Mouse (Mus musculus) adipocyte (in vitro differentiated cells): ENCODE data around the gene Phf20.

Experiments used
- DNase-seq: peaks from one replicate; pipeline ENCODE4 v3.0.0-alpha.2; 2016; ENCODE audit warnings: low spot score

Phf20 gene

DNA sequence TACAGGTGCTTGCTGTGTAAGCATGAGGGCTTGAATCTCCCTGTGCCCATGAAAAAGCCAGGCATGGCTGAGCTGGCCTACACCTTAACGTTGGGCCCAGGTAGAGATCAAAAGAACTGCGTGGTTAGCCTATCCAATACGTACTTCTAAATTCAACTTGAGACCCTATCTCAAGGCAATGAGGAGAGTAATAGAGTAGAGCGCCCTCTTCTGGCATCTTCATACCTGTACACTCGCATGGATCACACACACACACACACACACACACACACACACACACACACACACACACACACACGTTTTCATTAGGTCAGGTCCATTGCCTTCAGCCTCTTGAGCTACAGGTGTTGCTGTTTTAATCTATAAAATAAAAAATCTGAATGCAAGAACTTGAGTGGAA, 118.5 kb downstream of the Phf20 start:
- DNase-seq, result no peak

DNA sequence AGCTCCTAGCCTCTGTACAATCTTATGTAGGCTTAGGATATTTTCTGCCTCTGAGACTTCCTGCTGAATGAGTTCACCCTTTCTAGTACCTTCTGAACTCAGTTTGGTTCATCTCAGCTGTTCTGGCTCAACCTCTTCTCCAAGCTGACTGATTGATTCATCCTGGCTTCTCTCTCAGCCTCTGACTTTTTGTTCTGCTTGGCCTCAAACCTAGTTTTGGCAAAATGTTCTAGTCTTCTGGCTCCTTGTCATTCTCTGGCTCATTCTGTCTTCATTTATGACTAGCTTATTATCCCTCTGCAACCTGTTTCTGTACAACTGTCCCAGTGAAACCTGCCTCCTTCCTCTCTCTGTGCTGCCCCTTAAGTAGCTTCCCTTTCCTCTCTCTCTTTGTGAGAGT, 122.2 kb downstream of the Phf20 start:
- peak; percentile 69 for DNase-seq

DNA sequence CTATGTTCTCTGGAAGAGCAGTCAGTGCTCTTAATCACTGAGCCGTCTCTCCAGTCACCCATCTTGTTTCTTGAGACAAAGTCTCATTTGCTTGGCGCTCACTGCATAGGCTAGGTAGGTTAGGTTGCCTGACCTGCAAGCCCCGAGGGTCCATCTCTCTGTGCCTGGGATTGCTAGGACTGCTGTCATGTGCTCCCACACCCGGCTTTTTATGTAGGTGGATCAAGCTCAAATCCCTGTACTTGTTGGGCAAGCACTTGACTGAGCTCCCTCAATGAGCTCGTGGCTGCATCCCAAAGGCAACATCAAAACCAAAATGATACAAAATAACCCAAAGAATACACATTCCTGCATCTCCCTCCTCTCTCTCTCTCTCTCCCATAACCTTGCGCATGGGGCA, 125.3 kb downstream of the Phf20 start:
- DNase-seq, result no peak

DNA sequence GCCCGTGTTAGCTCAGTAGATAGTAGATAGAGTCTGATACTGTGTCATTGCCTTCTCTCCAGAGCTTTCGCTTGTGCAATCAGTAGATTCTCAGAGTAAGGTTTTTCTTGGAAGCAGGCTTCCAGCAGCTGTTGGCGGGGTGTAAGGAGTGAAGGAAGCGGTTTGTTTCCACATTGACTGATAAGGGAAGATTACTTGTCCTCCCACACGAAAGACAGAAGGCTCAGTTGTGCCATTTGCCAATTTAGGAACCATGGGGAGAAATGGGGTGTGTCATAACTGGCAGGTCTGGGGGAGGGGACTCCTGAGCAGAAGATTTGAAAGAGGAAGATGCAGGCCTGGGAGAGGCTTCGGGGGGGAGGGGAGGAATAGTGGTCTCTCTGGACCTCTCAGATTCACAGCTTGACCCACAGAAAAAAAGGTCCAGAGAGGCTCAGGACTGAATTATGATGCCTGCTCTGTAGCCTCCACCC, 127.9 kb downstream of the Phf20 start:
- DNase-seq, result peak; percentile 70

DNA sequence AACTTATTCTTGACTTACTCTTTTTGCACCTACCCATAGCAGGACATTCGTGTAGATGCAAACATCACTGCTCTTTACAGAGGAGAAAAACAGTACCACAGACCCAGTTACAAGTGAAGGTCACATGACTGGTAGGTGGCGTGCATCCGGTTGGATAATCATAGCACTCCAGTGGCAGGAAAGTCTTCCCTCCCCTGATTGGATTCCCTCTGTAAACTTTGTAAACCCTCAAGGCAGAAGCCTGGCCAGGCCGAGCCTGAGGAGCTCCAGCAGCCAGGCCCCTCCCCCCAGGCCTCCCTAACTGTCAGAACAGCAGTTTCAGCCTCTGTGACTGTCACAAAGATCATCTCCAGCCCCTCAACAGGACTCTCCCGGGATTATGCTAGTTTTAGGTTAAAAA, 128.4 kb downstream of the Phf20 start:
- peak; percentile 81 for DNase-seq

DNA sequence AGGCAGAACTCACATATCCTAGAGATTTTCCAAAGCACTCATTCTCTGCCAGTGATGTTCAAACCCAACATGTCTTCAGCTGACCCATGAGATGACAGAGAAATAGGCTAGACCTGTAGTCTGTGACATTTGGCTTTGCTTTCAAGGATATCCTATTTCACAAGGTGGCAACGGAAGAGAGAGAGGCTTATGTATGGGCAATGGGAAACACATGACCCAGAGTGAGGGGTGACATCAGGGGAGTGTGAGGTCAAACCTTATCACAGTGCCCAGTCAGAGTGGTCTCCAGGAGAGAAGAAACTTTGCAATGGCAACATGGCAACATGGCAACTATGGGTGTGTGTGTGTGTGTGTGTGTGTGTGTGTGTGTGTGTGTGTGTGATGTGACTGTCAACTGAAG, 134.4 kb downstream of the Phf20 start:
- DNase-seq, result no peak

DNA sequence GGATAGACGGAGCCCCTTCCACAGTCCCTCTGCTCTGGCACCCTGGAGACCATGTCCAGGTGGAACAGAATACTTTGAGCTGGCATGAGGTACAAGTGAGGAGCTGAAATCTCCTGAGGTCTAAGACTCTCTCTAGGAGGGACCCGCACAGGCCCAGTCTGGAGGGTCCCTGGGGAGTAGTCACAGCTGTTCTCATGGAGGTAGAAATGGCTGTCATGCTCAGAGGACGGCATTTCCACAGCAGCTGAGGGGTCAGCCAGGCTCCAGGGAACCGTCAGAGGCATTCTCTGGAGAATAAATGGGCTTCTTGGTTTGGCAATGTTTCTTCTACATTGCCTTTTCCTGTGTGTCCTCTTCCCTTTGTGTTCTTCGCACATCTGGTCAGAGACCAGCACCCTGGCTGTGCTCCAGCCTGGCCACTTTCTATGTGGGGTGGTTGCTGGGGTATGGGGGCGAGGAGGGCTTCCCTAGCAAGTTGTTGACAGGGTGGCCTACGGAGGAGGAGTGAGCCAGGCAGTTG, 135.2 kb downstream of the Phf20 start:
- DNase-seq, result peak; percentile 26

DNA sequence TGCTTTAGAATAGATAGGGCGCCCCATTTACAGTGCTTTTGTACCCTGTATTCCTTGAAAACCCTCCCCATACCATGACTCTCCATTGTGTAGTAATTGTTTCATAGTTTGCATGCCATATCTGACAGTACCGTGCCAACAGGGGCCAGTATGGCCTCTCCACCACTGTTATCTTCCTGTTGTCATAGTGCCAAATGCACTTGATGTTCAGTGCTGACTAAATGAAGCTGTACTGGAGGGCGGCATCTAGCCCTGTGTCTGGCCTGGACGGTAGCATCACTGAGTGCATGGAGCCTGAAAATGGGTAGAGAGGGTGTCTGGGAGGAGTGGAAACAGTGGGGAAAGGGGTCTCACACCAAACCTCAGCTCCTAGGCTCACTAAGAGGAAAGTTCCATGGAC, 143.8 kb downstream of the Phf20 start:
- DNase-seq, result no peak

DNA sequence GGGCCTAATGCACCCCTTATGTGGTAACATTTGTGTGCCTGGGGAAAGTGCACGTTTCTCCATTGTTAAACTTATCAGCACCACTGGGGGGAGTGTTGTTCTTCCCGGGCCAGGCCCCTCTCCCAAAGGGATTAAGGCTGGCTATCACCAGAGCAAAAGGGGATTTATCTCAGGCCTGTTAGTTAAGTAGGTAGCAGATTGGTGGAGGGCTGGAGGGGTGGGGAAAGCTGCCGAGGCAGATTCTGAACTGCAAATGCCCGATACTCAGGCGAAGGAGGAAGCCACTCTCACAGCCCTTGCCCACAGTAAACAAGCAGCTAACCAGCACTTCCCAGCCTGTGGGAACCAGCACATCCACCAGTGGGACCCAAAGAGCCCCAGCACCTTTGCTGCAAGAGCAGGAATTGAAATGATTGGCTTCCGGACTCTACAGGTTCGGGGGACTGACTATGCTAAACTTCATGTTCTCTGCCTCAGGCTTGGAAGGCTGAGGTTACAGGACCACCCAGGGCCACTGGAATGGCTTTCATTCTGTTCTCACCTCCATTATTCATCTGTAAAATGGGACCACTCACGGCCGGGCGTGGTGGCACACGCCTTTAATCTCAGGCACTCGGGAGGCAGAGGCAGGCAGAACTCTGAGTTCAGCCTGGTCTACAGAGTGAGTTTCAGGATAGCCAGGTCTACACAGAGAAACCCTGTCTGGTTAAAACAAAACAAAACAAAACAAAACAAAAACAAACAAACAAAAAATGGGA, 148.7 kb downstream of the Phf20 start:
- DNase-seq, result peak; percentile 75

DNA sequence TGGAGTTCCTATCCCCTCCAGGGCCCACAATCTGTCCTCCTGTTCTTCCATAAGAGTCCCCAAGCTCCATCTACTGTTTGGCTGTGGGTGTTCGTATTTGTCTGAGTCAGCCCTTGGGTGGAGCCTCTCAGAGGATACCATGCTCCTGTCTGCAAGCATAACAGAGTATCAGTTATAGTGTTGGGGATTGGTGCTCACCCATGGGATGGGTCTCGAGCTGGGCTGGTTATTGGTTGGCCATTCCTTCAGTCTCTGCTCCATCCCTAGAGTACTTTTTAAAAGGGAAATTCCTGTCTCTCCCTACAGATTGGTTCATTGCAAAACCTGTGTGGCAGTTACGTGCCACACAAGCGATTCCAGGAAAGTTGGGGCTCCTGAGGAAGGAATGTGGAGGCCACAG, 152.5 kb downstream of the Phf20 start:
- DNase-seq, result no peak

DNA sequence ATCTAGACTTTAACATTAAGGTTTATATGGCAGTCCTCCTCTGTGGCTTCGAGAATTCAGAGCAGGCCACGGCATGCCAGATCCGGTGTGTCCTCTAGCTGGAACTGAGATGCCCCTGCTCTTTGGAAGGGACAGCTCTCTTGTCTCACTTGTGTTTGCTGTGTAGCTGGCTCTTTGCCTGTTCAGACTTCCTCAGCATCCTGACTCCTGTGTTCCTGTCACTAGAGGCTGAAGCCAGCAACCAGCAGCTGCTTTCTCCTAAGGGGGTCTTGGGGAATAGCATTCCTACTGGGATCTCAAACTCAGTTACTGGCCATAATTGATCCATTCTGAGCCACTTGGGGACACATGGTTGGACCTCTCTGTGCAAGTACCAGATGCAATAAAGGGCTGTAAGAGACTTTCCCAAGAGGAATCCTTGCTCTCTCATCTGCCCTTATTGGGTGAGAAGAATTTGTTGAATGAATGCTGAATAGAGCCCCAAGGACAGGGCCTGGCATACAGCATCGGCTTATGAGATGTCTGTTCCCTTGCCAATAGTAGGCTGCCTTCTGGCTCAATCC, 153.1 kb downstream of the Phf20 start:
- DNase-seq, result peak; percentile 31

DNA sequence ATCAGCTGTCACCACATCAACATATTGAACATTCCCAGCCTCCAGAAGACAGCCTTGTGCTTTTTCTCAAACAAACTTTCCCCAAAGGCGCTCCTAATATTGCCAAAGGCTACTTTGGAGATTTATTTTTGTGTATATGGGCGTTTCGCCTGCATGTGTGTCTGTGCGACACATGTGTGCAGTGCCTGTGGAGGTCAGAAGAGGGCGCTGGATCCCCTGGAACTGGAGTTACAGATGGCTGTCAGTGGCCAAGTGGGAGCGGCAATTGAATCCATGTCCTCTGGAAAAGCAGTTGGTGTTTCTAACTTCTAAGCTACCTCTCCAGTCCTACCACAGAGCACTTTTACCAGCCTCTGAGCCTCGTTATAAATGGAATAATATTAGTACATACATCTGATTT, 155.0 kb downstream of the Phf20 start:
- DNase-seq, result no peak

DNA sequence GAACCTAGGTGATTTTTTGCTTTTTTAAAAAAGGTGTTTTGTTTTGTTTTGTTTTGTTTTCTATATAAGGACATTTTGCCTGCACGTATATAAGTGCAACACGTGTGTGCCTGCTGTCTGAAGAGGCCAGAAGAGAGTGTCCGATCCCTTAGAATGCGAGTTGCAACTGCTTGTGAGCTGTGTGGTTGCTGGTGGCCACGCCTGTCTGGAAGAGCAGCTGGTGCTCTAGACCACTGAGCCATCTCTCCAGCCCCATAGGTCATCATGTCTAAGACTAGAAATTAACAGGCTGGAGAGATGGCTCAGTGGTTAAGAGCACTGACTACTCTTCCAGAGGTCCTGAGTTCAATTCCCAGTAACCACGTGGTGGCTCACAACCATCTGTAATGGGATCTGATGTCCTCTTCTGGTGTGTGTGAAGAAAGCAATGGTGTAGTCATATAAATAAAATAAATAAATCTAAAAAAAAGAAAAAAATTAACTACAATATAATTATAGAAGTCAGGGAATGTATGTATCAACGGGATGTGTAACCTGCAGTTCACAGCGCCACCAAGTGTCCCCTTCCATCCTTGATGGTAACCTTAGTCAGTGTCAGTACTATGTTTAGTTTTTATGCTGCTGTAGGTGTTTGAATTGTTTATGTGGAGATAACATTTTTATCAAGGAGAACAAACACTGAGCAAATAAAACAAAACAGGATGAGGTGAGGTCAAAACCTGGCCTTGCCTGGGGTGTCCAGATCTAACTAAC, 156.3 kb downstream of the Phf20 start:
- no peak for DNase-seq

DNA sequence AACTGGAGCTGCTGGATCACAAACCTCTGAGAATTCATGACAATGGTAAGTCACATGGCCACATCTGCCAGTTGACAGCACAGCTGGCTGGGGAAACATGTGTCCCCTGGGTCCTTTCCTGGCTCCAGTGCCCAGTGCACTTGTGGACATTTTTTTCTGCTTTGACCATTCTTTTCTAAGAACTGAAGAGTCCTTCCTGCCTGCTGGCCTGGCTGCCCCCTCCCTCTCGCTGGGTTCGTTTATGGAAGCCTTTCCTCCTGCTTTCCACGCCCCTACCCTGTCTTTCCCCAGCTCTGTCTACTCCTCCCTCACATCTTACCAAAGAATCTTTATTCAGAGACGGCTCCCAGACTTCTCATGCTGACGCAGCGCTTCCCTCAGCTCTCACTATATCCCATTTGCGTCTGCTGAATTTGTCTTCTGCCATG, 157.0 kb downstream of the Phf20 start:
- peak; percentile 94 for DNase-seq

DNA sequence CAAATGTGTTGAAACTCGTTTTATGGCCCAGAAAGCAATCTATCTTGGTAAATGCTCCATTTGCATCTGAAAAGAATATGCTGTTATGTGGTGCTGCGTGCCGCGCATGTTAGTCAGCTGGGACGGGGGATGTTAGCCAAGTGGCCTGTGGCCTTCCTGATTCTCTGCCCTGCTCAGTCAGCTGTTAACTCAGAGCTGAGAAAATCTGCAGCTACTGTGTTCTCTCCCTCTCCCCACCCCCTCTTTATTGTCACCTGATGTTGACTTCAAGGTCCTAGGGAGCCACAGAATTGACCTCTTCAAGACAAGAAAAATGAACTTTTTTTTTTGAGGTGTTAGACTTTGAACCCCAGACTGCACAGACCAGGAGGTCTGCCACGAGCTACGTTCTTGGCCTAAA, 159.8 kb downstream of the Phf20 start:
- DNase-seq, result no peak
